In genomic region chr11:107703272-107704134, GRCm38 (mm10) we compare ENCODE assay signal across 9 mouse cellular contexts. TPM values are rescaled to one million over a fixed set of nuclear protein-coding genes. Genes with fewer than 3 reads are reported as not detected.
DNase-seq lines count a peak whose midpoint lies in the region; ATAC-seq and TF ChIP-seq lines count a peak whose summit lies in the region.
"Had no signal": no experiment of that assay in that cellular context is flagged by ENCODE, and none has a peak within 500 bp of the region (broad histone marks: within the 10 kb centered on the region; RNA-seq: fewer than 3 reads in every experiment).

No protein-coding gene starts in this region.

- no peaks in the 10 kb centered on the region for H3K36me3 ChIP-seq in liver, embryonic 16.5 days (ENCODE audit: control insufficient read depth, insufficient read depth)
- H3K36me3 ChIP-seq in hindbrain, embryonic 12.5 days, result no peaks in the 10 kb centered on the region
- no peaks in the 10 kb centered on the region for H3K36me3 ChIP-seq in liver, postnatal 0 days (replicated peaks; ENCODE audit: insufficient read depth, low read length)
- H3K36me3 ChIP-seq: midbrain, embryonic 12.5 days had no signal

- DNase-seq in cerebellum, adult 2 months, result peak in 1 of 2 experiments; percentile 29
- no peak for DNase-seq in cerebellum, adult 9-10 months
- DNase-seq in liver, result no peak
- no peak for DNase-seq in liver, postnatal 0 days
- DNase-seq in thymus, adult 18-20 months, result no peak
- no peak for DNase-seq in left cerebral cortex, adult 18-20 months (ENCODE audit: low spot score in 2 of 2)

- H3K4me1 ChIP-seq in cerebellum, adult 2 months (ENCODE audit: control insufficient read depth, insufficient read depth, low read length), result peaks cover 22% of the 10 kb centered on the region
- H3K4me1 ChIP-seq in liver, embryonic 16.5 days (ENCODE audit: control insufficient read depth, low read depth, low read length), result no peaks in the 10 kb centered on the region
- peaks cover 30% of the 10 kb centered on the region for H3K4me1 ChIP-seq in hindbrain, embryonic 12.5 days
- peaks cover 12% of the 10 kb centered on the region; the same call in 1 of the 2 replicates for H3K4me1 ChIP-seq in liver, postnatal 0 days (ENCODE audit: insufficient read depth)

- no peak for TF ChIP-seq POLR2A in cerebellum, adult 2 months (IDR thresholded peaks at IDR 0.05; ENCODE audit: borderline replicate concordance, insufficient read depth, low read length)

- WGBS in cerebellum, adult 2 months, result 18% methylated on average over 27 of the region's 27 CpGs
- 47% methylated on average over 27 of the region's 27 CpGs for WGBS in liver, embryonic 16.5 days (ENCODE audit: insufficient replicate concordance)
- WGBS in hindbrain, embryonic 12.5 days, result 40% methylated on average over 27 of the region's 27 CpGs
- WGBS in liver, postnatal 0 days (ENCODE audit: insufficient replicate concordance), result 45% methylated on average over 27 of the region's 27 CpGs

- peak; percentile 78 for ATAC-seq in liver, embryonic 16.5 days (ENCODE audit: low read depth)
- no peak for ATAC-seq in hindbrain, embryonic 12.5 days (ENCODE audit: low FRiP score)
- peak; percentile 38; the same call in 1 of the 2 replicates for ATAC-seq in liver, postnatal 0 days

- TF ChIP-seq EP300 in liver, postnatal 0 days (IDR thresholded peaks at IDR 0.05; ENCODE audit: low read depth), result no peak

- no peak overlapping the region for H3K27ac ChIP-seq in cerebellum, adult 2 months (ENCODE audit: insufficient read depth, low read length)
- H3K27ac ChIP-seq in liver, embryonic 16.5 days (ENCODE audit: low read length), result no peak overlapping the region
- H3K27ac ChIP-seq in hindbrain, embryonic 12.5 days, result no peak overlapping the region
- no peak overlapping the region for H3K27ac ChIP-seq in liver, postnatal 0 days (ENCODE audit: low read depth)
- H3K27ac ChIP-seq: midbrain, embryonic 12.5 days had no signal

- no peak overlapping the region for H3K9ac ChIP-seq in liver, embryonic 16.5 days (ENCODE audit: low read depth, low read length)
- H3K9ac ChIP-seq in hindbrain, embryonic 12.5 days, result no peak overlapping the region
- no peak overlapping the region; the same call in 1 of the 2 replicates for H3K9ac ChIP-seq in liver, postnatal 0 days (replicated peaks)
- H3K9ac ChIP-seq: midbrain, embryonic 12.5 days had no signal

- no peak for TF ChIP-seq CTCF in cerebellum, adult 2 months (IDR thresholded peaks at IDR 0.05; ENCODE audit: borderline replicate concordance, insufficient read depth, low read depth, low read length)
- no peak for TF ChIP-seq CTCF in liver, postnatal 0 days (IDR thresholded peaks at IDR 0.05; ENCODE audit: low read depth)

- no peaks in the 10 kb centered on the region for H3K9me3 ChIP-seq in liver, embryonic 16.5 days (replicated peaks; ENCODE audit: control insufficient read depth, low read length)
- no peaks in the 10 kb centered on the region for H3K9me3 ChIP-seq in hindbrain, embryonic 12.5 days (replicated peaks)
- H3K9me3 ChIP-seq in liver, postnatal 0 days (ENCODE audit: low read length), result no peaks in the 10 kb centered on the region
- H3K9me3 ChIP-seq: midbrain, embryonic 12.5 days had no signal

- no peaks in the 10 kb centered on the region; the same call in 1 of the 2 replicates for H3K27me3 ChIP-seq in cerebellum, adult 2 months (ENCODE audit: control insufficient read depth, insufficient read depth, low read length)
- H3K27me3 ChIP-seq in liver, embryonic 16.5 days (ENCODE audit: control insufficient read depth, insufficient read depth, low read depth, low read length), result no peaks in the 10 kb centered on the region; the same call in 1 of the 2 replicates
- H3K27me3 ChIP-seq in hindbrain, embryonic 12.5 days, result no peaks in the 10 kb centered on the region
- no peaks in the 10 kb centered on the region for H3K27me3 ChIP-seq in liver, postnatal 0 days (ENCODE audit: insufficient read depth, low read length)

- peak overlapping the region; percentile 27 for H3K4me3 ChIP-seq in cerebellum, adult 2 months (replicated peaks; ENCODE audit: insufficient read depth, low read depth, low read length)
- H3K4me3 ChIP-seq in liver, embryonic 16.5 days (ENCODE audit: low read depth, low read length), result no peak overlapping the region
- H3K4me3 ChIP-seq in hindbrain, embryonic 12.5 days, result no peak overlapping the region
- H3K4me3 ChIP-seq in liver, postnatal 0 days (ENCODE audit: low read depth, low read length), result no peak overlapping the region
- H3K4me3 ChIP-seq: midbrain, embryonic 12.5 days had no signal

- H3K4me2 ChIP-seq in liver, embryonic 16.5 days (ENCODE audit: low read depth, low read length), result no peak overlapping the region
- peak overlapping the region; percentile 15; the same call in 1 of the 2 replicates for H3K4me2 ChIP-seq in hindbrain, embryonic 12.5 days (replicated peaks)
- peak overlapping the region; percentile 7; the same call in 1 of the 2 replicates for H3K4me2 ChIP-seq in liver, postnatal 0 days (ENCODE audit: low read depth, low read length)
- H3K4me2 ChIP-seq: midbrain, embryonic 12.5 days had no signal

RNA-seq across cellular contexts. Expression of gene Cacng1, which starts 12.8 kb away (rescaled TPM):
- polyA plus RNA-seq in cerebellum, adult 2 months (2012; rRNA removed), result 0.13 and 0.14 TPM in 2 replicates
- polyA plus RNA-seq in liver, embryonic 16.5 days (2015; fragmentation: Nextera tagmentation; extraction: Ambion mirVana), result 0.98 and 2.0 TPM in 2 replicates
- polyA plus RNA-seq in hindbrain, embryonic 12.5 days (2016; fragmentation: Nextera tagmentation; extraction: Ambion mirVana), result 0.50 and 1.9 TPM in 2 replicates
- 0.81 and 1.7 TPM in 2 replicates for polyA plus RNA-seq in liver, postnatal 0 days (2015; fragmentation: Nextera tagmentation; extraction: Ambion mirVana)
- under 1 TPM in 1 of 2 experiments, not detected in 1; 0.30 TPM for total RNA-seq in left cerebral cortex, adult 18-20 months (2021)
